Mouse (Mus musculus) midbrain, postnatal 0 days (tissue): ENCODE results near the gene Osbpl5. TPM values are rescaled to one million over a fixed set of nuclear protein-coding genes. Genes with fewer than 3 reads are reported as not detected.

Experiments used
- ATAC-seq: fragments of 200-750 bp; cut with Nextera tagmentation; 2 replicates; pipeline ENCODE4 v1.8.0; 2017; ENCODE audit warnings: moderate number of reproducible peaks, mild to moderate bottlenecking, moderate TSS enrichment, moderate library complexity; ENCODE audit not compliant: low FRiP score
- DNase-seq: peaks from one replicate; pipeline ENCODE4 v3.0.0-alpha.2; 2015; ENCODE audit warnings: low spot score
- H3K27ac ChIP-seq: fragments of 300-500 bp; sonication (generic); 2 replicates; pipeline ENCODE4 v1.5.1; 2014; ENCODE audit warnings: low read depth, mild to moderate bottlenecking, low read length, mixed read lengths
- H3K27me3 ChIP-seq: fragments of 300-500 bp; sonication (generic); 2 replicates; pipeline ENCODE4 v1.6.1; 2014; ENCODE audit warnings: low read length, control low read depth, mixed read lengths; ENCODE audit not compliant: insufficient read depth
- H3K36me3 ChIP-seq: fragments of 300-500 bp; sonication (generic); 2 replicates; pipeline ENCODE4 v1.6.1; 2014; ENCODE audit warnings: low read length, control low read depth, mixed read lengths; ENCODE audit not compliant: insufficient read depth
- H3K4me1 ChIP-seq: fragments of 300-500 bp; sonication (generic); 2 replicates; pipeline ENCODE4 v1.6.1; 2014; ENCODE audit warnings: mild to moderate bottlenecking, control low read depth, antibody characterized with exemption, low read length, mixed read lengths; ENCODE audit not compliant: insufficient read depth
- H3K4me2 ChIP-seq: fragments of 300-500 bp; sonication (generic); 2 replicates; pipeline ENCODE4 v1.6.1; 2014; ENCODE audit warnings: low read depth, mild to moderate bottlenecking, low read length, mixed read lengths; ENCODE audit not compliant: poor library complexity, severe bottlenecking
- H3K4me3 ChIP-seq: fragments of 300-500 bp; sonication (generic); 2 replicates; pipeline ENCODE4 v1.5.1; 2014; ENCODE audit warnings: low read depth, mild to moderate bottlenecking, low read length, moderate library complexity
- H3K9ac ChIP-seq: fragments of 300-500 bp; sonication (generic); replicated peaks from 2 replicates; pipeline ENCODE4 v1.6.1; 2014; ENCODE audit warnings: mild to moderate bottlenecking, low read length, moderate library complexity, mixed read lengths; ENCODE audit not compliant: poor library complexity, severe bottlenecking
- H3K9me3 ChIP-seq: fragments of 300-500 bp; sonication (generic); 2 replicates; pipeline ENCODE4 v1.6.1; 2016; ENCODE audit warnings: low read length, control low read depth
- CTCF ChIP-seq: IDR thresholded peaks from 2 replicates; pipeline ENCODE4 v1.5.1; 2016; ENCODE audit warnings: antibody characterized with exemption, mild to moderate bottlenecking
- WGBS: fragments of 180-500 bp; shearing (Covaris S2); extraction: QIAGEN DNeasy Blood & Tissue Kit; methylation state at CpG from one replicate; pipeline ENCODE4 v1.1.7; 2014; 5-methylcytosine and 5-hydroxymethylcytosine counted together
- polyA plus RNA-seq: library from polyadenylated mRNA; unstranded; fragments of >200 nt; fragmentation: Nextera tagmentation; extraction: Ambion mirVana; gene quantifications from 2 replicates; pipeline ENCODE4 v1.2.1, GENCODE M21; 2015
- total RNA-seq: library from RNA; depleted of rRNA; stranded (reverse); fragments of >200 nt; gene quantifications from 2 replicates; pipeline ENCODE4 v1.2.3, GENCODE M21; 2014

The Osbpl5 gene
- total and polyA plus RNA-seq, 2 experiments from 2014 or later, result 26.7 to 52.6 TPM

DNA sequence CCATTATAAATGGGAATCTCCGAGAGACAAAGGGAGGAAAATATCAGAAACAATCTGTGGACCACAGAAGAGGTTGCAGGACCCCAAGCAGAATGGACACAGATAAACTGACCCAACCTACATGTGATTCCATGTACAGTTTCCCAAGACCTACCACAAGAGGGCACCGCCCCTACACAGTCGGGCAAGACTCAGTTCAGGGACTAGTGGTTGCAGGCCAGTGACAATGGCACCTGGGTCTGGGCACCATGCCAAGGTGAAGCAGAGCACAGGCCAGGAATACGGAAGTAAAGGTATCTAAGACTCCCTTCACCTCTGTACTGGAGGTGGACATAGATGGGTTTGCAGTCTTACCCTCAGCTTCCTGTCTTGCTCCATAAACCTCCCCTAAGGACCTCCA is 36.3 kb upstream of the Osbpl5 start:
- ATAC-seq (no peak), DNase-seq (peak; percentile 14)
- Histone ChIP-seq H3K27me3 (no peaks in the 10 kb centered on the region), H3K4me3 (no peak overlapping the region), H3K4me2 (no peak overlapping the region), H3K27ac (no peak overlapping the region), H3K9me3 (no peaks in the 10 kb centered on the region), H3K9ac (no peak overlapping the region), H3K4me1 (no peaks in the 10 kb centered on the region), H3K36me3 (peaks cover 18% of the 10 kb centered on the region)
- peak; percentile 60 for TF ChIP-seq CTCF
- 54% methylated on average over 4 of the region's 4 CpGs for WGBS

DNA sequence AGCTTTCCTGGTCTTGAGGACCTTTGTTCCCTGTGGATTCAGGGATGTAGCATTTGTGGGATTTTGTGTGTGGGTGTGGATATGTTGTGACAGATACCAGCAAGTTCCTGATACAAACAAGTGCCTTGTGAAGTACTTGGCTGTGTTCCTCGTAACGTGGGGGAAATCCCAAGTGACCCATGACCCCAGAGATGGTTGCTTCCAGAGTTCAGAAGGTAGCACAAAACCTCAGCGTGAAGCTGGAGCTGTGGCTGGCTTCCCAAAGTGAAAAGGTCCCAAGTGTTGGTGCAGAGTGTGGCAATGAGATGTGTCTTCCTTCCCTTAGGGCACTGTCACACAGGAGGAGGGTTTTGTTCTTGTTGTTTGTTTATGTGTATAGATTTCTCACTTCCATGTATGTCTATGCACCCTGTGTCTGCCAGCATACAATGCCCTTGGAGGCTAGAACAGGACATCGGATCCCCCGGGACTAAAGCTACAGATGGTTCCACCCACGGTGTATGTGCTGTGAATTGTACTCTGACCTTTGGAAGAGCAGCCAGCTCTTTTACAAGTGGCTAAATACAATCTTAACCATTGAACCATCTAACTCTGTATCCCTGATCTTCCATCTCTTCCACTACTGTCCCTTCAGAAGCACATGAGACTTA is 35.7 kb upstream of the Osbpl5 start:
- H3K9me3 ChIP-seq, result no peaks in the 10 kb centered on the region
- no peak for TF ChIP-seq CTCF
- no peak for DNase-seq
- no peak for ATAC-seq
- no peak overlapping the region for H3K4me3 ChIP-seq
- no peak overlapping the region for H3K9ac ChIP-seq
- H3K4me1 ChIP-seq, result no peaks in the 10 kb centered on the region
- 77% methylated on average over 6 of the region's 6 CpGs for WGBS
- H3K27me3 ChIP-seq, result no peaks in the 10 kb centered on the region
- H3K4me2 ChIP-seq, result no peak overlapping the region
- peaks cover 12% of the 10 kb centered on the region for H3K36me3 ChIP-seq
- H3K27ac ChIP-seq, result no peak overlapping the region

DNA sequence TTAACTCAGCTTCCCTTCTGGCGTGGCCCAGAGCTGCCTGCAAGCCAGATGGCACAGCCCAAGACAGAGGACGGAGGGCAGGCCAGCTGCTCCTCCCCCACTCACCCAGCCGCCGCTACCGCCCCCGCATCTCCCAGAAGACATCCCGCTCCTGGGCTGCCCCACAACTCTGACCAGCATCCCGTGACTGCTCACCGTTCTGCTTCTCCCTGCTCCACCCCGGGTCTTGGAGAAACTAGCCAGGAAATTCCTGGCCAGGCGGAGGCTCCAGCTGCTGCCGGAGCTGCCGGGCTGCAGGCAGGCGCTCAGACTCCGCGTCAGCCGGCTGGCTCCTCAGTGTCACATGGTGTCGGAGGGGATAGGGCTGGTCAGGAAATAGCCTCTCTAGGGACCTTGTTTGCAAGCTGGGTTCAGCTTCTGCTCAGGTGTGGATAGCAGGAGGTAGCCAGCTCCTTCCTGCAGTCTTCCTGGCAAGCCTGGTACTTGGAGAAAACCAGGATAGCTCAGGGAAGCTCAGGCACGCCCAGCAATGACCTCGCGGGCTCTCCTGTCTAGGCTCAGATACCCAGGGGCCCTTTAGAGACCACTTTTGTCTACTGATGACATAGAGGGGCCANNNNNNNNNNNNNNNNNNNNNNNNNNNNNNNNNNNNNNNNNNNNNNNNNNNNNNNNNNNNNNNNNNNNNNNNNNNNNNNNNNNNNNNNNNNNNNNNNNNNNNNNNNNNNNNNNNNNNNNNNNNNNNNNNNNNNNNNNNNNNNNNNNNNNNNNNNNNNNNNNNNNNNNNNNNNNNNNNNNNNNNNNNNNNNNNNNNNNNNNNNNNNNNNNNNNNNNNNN is 27.4 kb upstream of the Osbpl5 start, which contains the start of gene Mrgpre:
Gene Mrgpre, minus strand, starts transcription at position 505 of the 834 bp plus-strand sequence.
- no peaks in the 10 kb centered on the region for H3K9me3 ChIP-seq
- 2% methylated on average over 18 of the region's 21 CpGs for WGBS
- ATAC-seq (peak; percentile 88), DNase-seq (peak; percentile 88)
- H3K4me3 ChIP-seq, result peak within 1 kb of the TSS; percentile 54
- TF ChIP-seq CTCF, result no peak
- H3K4me2 ChIP-seq, result peak within 1 kb of the TSS; percentile 79
- peak within 1 kb of the TSS; percentile 68 for H3K9ac ChIP-seq
- H3K4me1 ChIP-seq, result peaks cover 18% of the 10 kb centered on the region
- no peaks in the 10 kb centered on the region for H3K27me3 ChIP-seq
- H3K36me3 ChIP-seq, result peaks cover 14% of the 10 kb centered on the region
- H3K27ac ChIP-seq, result peak within 1 kb of the TSS; percentile 60

DNA sequence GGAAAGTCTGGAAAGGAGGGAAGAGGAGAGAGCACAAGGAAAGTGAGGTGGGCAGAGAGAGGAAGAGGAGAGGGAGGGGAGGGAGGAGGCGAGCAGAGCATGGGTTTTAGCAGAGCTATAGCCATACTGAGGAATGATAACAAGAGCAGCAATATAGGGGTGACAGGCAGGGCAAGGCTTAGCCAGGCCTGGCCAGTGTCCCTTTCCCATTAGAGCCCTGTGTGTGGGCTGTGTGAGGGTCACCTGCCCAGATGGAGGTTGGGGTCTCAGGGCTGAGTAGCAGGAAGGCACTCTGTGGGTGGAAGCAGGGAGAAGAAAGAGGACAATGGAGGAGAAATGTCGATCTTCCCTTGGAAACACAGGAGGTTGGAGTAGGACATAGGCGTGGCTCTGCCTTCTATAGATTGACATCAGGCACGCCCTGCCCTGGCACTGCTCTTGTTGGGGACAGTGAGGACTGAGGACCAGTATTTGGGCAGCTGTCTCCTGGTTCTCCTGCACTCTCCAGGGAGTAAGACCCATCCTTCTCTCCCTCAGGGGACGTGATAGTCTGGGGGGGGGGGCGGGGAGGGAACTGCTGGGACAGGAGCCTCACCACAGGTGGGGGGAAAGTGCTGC is 26.7 kb upstream of the Osbpl5 start:
- H3K27me3 ChIP-seq, result no peaks in the 10 kb centered on the region
- WGBS, result 15% methylated on average over 5 of the region's 6 CpGs
- H3K4me1 ChIP-seq, result peaks cover 18% of the 10 kb centered on the region
- H3K27ac ChIP-seq, result peak overlapping the region; percentile 60
- peaks cover 19% of the 10 kb centered on the region for H3K36me3 ChIP-seq
- DNase-seq (no peak), ATAC-seq (peak; percentile 57)
- H3K4me2 ChIP-seq, result peak overlapping the region; percentile 79
- peak overlapping the region; percentile 54 for H3K4me3 ChIP-seq
- H3K9ac ChIP-seq, result peak overlapping the region; percentile 68
- TF ChIP-seq CTCF, result no peak
- no peaks in the 10 kb centered on the region for H3K9me3 ChIP-seq

- Histone ChIP-seq H3K9ac (no peak overlapping the region), H3K36me3 (peaks cover 19% of the 10 kb centered on the region), H3K27me3 (no peaks in the 10 kb centered on the region), H3K4me3 (no peak overlapping the region), H3K27ac (no peak overlapping the region), H3K4me1 (no peaks in the 10 kb centered on the region), H3K4me2 (no peak overlapping the region), H3K9me3 (no peaks in the 10 kb centered on the region)
- ATAC-seq, result no peak
- TF ChIP-seq CTCF, result no peak
- DNase-seq, result no peak
- 82% methylated on average over 2 of the region's 2 CpGs for WGBS
These were observed 20.6 kb upstream of the Osbpl5 start for GRCm38 (mm10) chr7:143777375-143777774.
